Mouse (Mus musculus) erythroblast, embryonic 14.5 days (primary cell): ENCODE measurements around the gene Rrp12.

Experiments
- GATA1 ChIP-seq: IDR thresholded peaks from 2 replicates; pipeline ENCODE4 v1.6.1; 2012; ENCODE audit warnings: low read length, inconsistent platforms, mixed read lengths
- TAL1 ChIP-seq: IDR thresholded peaks from 3 replicates; pipeline ENCODE4 v1.6.1; 2012; ENCODE audit warnings: low read length, inconsistent platforms, mixed read lengths

DNA sequence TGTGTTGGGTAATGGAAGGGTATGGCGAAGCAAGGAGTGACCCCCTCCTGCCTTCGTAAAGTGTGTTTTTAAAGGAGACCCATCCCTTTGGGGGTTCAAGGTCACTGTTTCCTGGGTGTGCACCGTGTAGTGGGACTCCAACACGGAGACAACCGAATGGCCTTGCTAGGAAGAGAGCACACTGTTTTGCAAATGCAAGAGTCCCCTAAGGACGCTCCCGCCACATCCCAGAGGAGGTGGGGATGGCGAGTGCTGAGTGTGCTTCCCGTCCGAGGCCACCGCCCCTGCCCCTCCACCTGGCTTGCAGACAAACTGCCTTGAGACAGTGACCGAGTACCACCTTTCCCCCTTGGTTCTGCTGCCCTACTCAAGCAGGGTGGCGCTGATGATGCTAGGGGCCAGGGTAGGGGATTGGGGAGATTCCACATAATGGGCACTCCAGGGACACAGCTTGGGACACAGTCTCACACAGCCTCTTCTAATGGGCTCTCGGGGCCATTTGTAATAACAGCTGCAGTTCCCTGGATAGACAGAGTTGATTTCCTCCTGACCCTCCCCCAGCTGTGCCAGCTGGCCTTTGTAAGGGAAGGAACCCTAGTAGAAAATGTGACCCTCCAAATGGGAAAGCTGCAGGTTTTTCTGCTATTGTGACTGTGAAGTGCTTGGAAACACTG, 64.1 kb downstream of the Rrp12 start:
- TF ChIP-seq GATA1 (no peak), TAL1 (no peak)
